Mouse (Mus musculus): Measurements from ENCODE around the gene Myh4. TPM values are rescaled to one million over a fixed set of nuclear protein-coding genes. Genes with fewer than 3 reads are reported as not detected.

Gene Myh4
- polyA plus RNA-seq, 1 experiment from 2014 or later: 0.20 TPM

GRCm38 (mm10) chr11:67276601-67277174, 38.9 kb downstream of the Myh4 start, which contains the start of gene Myh8:
Gene Myh8 (plus strand): TSS chr11:67277124.
- no peak for ATAC-seq (ENCODE audit: low read depth)
- H3K36me3 ChIP-seq (ENCODE audit: control insufficient read depth, insufficient read depth): no peaks in the 10 kb centered on the region
- no peaks in the 10 kb centered on the region for H3K27me3 ChIP-seq (ENCODE audit: control insufficient read depth, insufficient read depth, low read depth, low read length)
- no peak within 1 kb of the TSS for H3K4me3 ChIP-seq (ENCODE audit: low read depth, low read length)
- no peak within 1 kb of the TSS for H3K9ac ChIP-seq (ENCODE audit: low read depth, low read length)
- H3K4me2 ChIP-seq (ENCODE audit: low read depth, low read length): no peak within 1 kb of the TSS
- H3K9me3 ChIP-seq (replicated peaks; ENCODE audit: control insufficient read depth, low read length): no peaks in the 10 kb centered on the region
- no peaks in the 10 kb centered on the region for H3K4me1 ChIP-seq (ENCODE audit: control insufficient read depth, low read depth, low read length)
- H3K27ac ChIP-seq (ENCODE audit: low read length): no peak within 1 kb of the TSS
- WGBS (ENCODE audit: insufficient replicate concordance): 65% methylated on average over 10 of the region's 10 CpGs

GRCm38 (mm10) chr11:67293440-67293839, 55.6 kb downstream of the Myh4 start:
- Histone ChIP-seq H3K27ac (ENCODE audit: low read length) (no peak overlapping the region), H3K4me3 (ENCODE audit: low read depth, low read length) (no peak overlapping the region), H3K4me2 (ENCODE audit: low read depth, low read length) (no peak overlapping the region), H3K9me3 (replicated peaks; ENCODE audit: control insufficient read depth, low read length) (peaks cover 3% of the 10 kb centered on the region; the same call in 1 of the 2 replicates), H3K36me3 (ENCODE audit: control insufficient read depth, insufficient read depth) (no peaks in the 10 kb centered on the region), H3K27me3 (ENCODE audit: control insufficient read depth, insufficient read depth, low read depth, low read length) (no peaks in the 10 kb centered on the region), H3K9ac (ENCODE audit: low read depth, low read length) (no peak overlapping the region), H3K4me1 (ENCODE audit: control insufficient read depth, low read depth, low read length) (no peaks in the 10 kb centered on the region)
- 41% methylated on average over 1 of the region's 1 CpGs for WGBS (ENCODE audit: insufficient replicate concordance)
- ATAC-seq (ENCODE audit: low read depth): no peak

Other genes starting within 250 kb of the Myh4 start
- 2.6 and 3.3 TPM in 2 replicates for gene Tmem220, start 212.9 kb upstream of the Myh4 start, polyA plus RNA-seq (2015; fragmentation: Nextera tagmentation; extraction: Ambion mirVana)
- gene Adprm, start 185.4 kb upstream of the Myh4 start, polyA plus RNA-seq (2015; fragmentation: Nextera tagmentation; extraction: Ambion mirVana): 9.4 and 10.2 TPM in 2 replicates
- gene Sco1, start 185.4 kb upstream of the Myh4 start, polyA plus RNA-seq (2015; fragmentation: Nextera tagmentation; extraction: Ambion mirVana): 5.0 and 5.5 TPM in 2 replicates
- gene Myh3, start 159.7 kb upstream of the Myh4 start, polyA plus RNA-seq (2015; fragmentation: Nextera tagmentation; extraction: Ambion mirVana): 3.6 and 7.0 TPM in 2 replicates
- gene Myh2, start 67.0 kb upstream of the Myh4 start, polyA plus RNA-seq (2015; fragmentation: Nextera tagmentation; extraction: Ambion mirVana): not detected in 2 replicates
- gene Myh1, start 38.0 kb upstream of the Myh4 start, polyA plus RNA-seq (2015; fragmentation: Nextera tagmentation; extraction: Ambion mirVana): 0.05 and 0.14 TPM in 2 replicates
- 8.0 and 20.5 TPM in 2 replicates for gene Myh8, start 39.1 kb downstream of the Myh4 start, polyA plus RNA-seq (2015; fragmentation: Nextera tagmentation; extraction: Ambion mirVana)
- gene Myh13, start 83.6 kb downstream of the Myh4 start, polyA plus RNA-seq (2015; fragmentation: Nextera tagmentation; extraction: Ambion mirVana): not detected in 2 replicates
- 2.0 and 2.5 TPM in 2 replicates for gene Gas7, start 217.4 kb downstream of the Myh4 start, polyA plus RNA-seq (2015; fragmentation: Nextera tagmentation; extraction: Ambion mirVana)